Mouse (Mus musculus) cerebellum, adult 8-10 months (tissue): Measurements from ENCODE around the gene Agap1.

Experiments
- DNase-seq: peaks from one replicate; pipeline ENCODE4 v3.0.0; 2022

Gene Agap1

DNA sequence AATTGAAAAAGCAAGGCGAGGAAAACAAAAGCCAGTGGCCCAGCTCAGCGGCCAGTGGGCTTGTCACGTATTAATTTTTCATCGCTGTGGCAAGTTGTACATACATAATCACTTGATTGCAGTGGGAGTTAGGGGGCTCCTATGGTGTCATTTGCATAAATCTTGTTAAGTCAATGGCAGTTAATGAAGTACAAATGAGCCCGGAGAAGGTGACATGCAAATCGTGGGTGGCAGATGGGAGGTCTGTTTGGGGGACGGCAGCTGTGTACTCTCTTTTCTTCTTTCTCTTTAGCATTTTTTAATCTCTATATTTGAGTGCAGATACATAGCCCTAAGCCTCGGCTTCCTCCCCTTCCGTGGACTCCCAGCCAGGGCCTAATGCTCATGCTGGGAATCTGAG is 220.1 kb downstream of the Agap1 start:
- no peak for DNase-seq

DNA sequence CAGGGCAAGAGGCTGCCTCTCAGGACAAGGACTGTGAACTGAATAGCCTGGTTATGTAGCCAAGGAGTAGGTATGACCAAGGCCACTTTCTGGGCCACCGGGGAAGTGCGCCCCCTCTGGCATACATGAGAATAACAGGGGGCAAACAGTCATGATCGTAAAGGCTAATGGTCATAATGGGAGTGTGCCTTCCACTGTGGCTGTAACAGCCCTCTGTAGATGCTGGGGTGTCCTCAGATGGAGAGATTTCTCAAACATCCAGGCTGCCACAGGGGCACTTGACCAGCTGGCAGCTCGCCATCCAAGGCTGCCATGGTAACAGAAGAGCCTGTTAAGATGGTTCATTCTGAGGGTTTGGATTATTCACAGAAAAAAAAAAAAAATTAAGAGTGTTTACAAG is 221.8 kb downstream of the Agap1 start:
- DNase-seq, result peak; percentile 78

DNA sequence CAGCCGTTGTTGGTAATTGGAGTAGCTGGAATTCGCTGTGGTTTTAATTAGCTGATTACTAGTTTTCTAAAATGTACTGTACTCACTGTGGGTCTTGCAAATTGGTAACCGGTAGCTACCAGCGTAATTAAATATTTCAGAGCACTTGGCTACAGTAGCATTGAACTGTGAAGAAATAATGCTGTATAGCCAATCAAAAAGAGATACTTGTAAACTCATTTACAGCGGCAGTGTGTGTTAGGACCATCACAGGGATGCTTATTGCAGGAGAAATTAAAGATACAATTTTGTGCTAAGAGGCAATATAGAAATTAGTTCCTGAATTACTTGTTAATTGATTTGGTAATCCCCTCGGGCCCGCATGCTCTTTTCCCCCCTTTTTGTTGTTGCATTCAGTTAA is 226.1 kb downstream of the Agap1 start:
- DNase-seq, result no peak

DNA sequence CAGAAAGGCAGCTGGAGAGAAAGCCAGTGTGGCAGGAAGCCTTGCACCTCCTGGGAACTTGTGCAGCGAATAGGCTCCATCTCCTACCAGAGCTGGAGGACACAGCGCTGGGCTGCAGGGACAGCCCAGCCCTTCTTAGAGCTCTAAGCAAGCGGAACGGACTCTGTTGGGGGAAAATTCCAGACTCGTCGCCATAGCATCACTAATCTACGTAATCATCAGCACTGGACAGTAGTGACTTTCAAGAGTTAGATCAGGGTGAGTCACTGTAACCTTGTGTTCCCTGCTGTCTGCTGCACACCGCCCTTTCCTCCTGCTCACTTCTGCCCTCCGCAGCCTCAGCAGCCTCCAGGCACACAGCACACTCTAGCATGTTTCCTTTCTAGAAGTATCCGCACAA is 234.3 kb downstream of the Agap1 start:
- DNase-seq, result no peak

DNA sequence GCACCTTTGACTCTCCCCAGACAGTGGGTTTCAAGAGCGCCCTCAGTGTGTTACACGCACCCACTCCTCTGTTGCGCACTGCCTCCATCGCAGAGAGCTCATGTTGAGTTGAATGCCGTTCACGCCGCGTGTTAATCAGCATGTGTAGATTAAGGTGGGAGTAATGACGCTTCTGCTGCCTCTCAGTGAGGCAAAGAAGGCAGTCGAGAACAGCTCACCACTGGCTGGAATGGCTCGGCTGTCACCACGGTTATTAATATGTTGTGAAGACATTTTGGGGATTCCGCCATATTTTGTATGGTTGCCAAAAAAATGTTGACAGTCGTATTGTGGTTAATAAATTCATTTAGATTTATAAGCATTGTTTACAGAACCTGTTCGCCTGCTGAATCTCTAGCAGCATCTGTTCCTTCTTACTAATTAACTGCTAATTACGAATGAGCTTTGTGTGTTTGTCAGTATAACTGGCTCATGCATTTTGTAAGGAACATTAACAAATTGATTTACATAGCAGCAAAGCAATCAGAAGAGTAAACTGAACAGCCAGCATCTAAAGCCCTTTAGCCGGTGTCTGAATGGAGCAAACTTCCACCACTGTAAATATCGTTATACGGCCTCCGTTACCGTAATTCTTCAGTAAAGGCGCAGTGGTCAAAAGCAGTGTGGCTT is 235.1 kb downstream of the Agap1 start:
- no peak for DNase-seq

DNA sequence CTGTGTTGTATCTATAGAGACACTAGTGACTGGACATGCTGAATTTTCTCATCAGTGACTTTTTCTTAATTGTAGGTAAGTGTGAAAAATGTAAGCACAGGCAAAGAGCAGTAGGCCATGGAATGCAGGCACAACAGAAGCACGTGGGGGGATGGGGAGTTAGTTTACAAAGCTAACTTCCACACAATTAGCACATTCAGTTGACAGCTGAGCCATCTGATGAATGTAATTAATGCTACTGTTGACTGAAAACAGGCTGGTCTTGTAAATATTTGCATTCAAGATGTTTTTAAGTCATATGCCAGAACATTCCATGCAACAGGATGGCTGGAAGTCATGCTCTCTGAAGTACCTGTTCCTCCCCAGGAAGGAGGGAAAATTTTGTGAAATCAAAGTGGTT is 236.5 kb downstream of the Agap1 start:
- DNase-seq, result no peak

DNA sequence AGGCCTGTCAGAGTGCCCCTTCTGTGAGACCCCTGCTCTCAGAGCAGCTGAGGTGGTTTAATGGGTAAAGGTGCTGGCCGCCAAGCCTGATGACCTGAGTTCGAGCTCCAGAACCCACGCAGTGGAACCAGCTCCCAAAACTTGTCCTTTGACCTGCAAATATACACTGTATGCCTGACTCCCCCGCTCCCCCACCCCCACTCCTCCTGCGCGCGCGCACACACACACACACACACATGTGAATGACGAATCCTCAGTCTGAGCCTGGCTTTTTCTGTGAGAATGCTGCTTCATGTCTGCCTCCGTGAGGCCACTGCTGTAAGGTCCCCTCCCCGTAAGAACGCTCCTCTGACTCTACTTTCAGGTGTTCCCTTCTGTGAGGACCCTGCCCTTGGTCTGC is 237.8 kb downstream of the Agap1 start:
- no peak for DNase-seq

DNA sequence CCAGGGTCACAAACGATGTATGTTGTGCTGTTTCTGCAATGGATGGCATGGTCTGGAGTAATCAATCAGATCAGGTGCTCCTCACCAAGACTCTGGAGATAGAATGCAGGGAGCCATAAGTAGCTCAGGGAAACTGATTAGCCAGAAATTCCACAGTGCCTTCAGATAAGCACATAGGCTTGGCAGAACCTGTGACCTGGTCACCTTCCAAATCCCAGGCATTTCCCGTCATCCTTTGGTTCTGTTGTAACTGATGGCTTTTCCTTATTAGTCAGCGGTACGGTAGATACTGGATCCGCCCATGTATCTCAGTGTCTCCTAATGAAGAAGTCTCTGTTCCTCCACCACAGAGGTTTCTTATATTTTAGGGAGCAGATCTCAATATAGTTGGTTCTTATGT is 240.3 kb downstream of the Agap1 start:
- no peak for DNase-seq

DNA sequence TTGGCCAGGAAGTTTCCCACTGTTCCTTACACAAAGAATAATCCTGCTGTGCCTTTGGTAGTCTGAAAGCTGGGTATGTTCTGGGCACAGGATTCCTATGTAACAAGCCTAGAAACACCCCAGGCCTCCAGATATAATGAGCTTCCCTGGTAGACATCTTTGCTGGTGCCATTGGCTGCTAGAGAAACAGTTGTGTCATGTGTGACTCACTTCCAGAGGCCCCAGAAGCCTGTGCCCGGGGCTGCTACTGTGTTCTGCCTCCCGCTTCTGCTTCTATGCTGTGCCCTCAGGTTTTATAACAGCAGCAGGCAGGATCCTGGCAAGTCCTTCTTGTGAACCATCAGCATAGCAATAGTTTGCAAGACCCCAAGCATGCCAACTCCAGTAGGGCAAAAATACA is 242.6 kb downstream of the Agap1 start:
- DNase-seq, result no peak

DNA sequence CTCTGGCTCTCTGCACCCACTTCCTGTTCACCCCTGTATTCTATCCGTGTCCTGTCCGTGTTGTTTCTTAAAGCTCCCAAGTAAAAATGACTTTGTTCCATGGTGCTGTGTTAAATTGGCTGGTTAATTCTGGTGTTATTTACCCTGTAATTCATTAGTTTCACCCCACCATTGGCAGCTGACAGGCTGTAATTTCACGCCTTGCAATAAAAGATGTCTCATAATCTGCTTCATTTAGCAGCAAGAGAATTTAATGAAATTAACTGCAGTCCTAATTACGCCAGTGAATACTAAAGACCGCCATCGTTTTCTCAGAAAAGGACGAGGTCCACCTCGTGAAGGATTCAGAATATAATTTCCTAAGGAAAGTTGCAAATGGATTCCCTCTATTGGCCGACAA is 245.6 kb downstream of the Agap1 start:
- DNase-seq, result no peak

DNA sequence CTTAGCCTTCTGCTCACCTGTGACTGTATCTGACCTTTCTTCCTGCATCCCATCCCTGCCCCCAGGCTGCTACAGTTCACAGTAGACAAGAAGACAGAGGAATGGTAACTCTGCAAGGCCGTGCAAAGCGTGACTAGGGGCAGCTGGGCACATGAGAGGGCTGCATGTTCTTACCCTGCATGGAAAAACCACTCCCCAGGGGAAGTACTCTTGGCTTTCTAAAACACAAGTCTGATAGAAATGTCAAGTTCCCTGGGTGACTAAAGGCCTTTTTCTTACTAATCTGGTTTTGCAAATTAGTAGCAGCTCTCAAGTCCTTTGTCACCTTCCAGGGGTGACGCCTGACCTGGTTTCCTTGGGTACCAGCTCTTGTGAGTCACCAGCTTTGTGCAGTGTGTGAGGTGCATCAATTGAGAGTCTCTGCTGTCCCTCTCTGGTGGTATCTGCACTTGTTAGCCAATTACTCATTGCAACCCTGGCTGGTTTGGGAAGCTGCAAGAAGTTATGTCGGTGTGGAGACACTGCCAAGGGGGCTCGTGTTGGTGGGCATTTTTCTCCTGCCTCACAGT is 246.6 kb downstream of the Agap1 start:
- DNase-seq, result no peak

DNA sequence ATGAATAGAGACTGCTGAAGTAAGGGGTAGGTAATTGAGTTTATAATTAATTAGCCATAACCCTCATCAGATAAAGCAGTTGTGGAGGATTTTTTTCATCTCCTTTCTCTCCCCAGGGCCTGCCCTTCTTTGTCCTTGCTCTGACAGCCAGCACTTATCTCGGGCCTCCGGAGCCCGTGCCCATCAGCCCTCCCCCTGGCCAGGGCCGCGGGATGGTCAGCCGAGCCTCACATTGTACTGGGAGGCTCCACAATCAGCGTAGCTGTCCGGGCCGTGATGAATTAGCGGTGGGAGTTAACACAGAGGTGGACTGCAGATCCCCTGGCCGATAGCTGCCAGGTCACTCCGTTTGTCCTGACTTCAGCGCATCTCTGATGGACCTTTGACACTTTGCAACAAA is 248.7 kb downstream of the Agap1 start:
- DNase-seq, result no peak

DNA sequence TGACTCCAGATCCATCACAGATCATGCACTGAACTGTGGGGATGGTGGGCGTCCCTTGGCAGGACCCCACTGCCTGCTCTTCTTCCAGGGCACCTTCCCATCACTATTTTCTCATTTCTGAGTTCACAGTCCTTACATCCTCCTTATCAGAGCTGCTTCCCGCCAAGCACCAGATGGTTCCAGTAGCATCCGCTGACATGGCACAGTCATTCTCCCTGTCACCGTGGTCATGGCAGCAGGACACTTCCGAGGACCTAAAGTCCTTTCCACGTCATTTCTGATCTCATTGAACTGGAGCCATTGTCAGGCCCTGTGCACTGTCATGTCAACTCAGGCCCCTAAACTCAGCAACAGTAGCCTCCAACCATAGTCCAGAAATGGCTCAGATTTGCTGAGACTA is 251.1 kb downstream of the Agap1 start:
- DNase-seq, result peak; percentile 38

DNA sequence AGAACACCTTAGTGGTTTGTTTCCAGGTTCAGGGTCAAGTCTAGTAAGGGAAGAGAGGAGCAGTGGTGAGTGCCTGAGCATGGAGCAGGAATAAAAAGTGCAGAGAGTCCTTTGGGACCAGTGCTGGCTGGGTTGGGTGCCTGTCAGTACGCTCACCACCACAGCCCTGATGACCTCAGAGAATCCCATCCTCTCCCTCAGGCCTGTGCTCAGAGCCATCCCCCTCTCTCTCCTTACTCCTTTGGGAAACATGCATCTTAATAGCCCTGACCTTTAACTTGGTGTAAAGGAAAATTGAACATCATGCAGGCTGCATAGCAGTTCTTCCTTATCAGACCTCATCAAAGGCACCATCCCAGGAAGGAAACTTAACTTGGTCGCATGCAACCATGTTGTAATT is 252.3 kb downstream of the Agap1 start:
- DNase-seq, result no peak

DNA sequence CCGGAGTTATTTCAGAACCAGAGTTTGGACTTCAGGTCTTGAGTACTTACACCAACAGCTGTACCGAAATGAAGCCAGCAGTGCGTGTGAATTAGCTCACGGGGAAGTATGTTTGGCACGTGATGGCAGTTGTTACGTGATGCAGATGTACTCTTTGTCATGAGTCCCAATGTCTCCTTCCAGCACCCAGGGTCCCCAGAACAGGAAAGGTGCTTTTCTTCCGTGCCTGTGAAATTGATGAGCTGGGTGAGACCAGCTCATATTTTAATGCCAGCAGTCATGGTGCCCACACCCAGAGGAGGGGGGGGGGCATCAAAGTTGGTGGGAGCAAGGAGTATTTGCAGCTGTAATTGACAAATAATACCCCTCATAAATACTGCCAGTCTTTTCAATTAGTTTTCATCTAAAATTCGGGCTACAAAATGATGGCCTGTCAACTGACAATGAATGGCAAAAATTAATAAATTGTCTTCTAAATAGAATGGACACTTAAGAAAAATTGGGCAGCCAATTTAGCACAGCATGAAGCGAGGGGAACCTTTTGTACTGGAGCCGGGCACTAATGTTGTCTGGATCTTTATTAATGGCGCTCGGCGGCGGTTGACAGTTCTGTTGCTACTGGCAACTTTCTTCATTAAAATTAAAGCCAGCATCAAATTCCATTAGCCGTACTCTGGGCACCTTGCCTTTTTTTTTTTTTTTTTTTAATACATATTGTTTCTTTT is 253.3 kb downstream of the Agap1 start:
- DNase-seq, result no peak

DNA sequence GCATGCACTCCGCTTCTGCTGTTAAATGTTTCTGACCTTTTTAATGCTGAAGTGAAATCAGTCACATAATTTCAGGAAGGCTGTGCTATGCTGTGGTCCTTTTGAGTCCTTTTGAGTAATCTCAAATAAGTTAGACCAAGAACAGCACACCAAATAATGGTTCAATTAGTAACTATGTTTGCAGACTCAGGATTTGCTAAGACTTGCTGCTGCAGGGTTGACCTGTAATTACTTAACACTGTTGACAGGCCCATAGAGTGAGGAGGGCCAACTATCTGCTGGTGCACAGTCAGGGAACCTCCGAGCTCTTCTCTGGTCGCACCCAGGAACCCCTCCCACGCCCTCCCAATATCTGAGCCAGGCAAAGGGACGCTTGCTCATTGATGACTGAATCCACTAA is 255.2 kb downstream of the Agap1 start:
- no peak for DNase-seq

DNA sequence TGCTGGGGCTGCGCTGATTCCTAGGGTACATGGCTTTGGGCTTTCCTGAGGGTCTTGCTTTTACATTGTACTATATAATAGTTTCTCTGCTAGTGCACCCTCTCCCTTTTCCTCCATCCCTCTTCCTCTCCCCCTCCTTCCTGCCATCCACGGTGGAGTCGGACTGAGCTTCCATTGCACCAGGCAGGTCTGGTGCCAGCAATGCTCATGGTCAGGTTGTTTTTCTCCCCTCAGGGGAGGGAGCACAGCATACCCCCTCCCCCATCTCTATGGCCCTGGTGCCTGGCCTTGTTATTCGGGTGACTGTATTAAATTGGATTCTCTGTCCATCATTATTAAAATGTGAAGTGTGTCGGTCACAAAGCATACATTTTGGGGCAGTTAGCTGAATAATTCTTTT is 259.1 kb downstream of the Agap1 start:
- no peak for DNase-seq

DNA sequence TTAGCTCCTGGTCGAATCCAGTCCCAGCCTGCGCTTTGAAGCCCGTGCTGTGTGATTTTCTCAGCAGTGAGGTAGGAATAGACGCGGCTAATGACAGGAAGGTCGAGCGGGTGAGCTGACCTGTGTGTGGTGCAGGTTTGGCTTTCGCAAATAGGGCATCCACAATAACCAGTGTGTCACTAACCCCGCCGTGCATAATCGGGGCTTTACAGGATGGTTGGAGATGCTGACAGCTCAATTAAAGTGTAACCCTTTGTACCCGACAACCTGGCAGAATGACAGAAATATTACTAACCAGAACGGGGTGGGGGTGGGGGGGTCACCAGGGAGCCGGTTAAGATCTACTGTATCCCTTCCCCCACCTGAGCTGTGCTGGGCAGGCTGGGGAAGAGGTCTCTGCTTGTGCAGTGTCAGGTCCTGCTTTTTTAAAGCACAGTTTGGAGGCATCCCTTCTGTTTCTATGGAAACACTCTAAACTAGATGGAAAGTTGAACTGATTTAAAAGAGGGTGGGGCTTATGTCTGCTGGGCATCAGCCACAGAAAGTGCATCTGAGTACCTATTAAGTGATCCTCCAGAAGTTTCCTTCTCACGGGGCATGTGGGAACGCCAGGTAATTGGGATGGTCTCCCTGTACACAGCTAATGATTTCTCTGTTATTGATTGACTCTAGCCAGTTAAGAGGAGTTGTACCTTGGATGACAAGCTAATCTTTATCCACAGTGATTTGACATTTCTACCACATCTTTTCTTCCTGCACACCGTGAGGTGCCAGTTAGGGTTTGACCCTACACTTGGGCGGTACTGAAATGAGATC is 259.8 kb downstream of the Agap1 start:
- DNase-seq, result no peak

DNA sequence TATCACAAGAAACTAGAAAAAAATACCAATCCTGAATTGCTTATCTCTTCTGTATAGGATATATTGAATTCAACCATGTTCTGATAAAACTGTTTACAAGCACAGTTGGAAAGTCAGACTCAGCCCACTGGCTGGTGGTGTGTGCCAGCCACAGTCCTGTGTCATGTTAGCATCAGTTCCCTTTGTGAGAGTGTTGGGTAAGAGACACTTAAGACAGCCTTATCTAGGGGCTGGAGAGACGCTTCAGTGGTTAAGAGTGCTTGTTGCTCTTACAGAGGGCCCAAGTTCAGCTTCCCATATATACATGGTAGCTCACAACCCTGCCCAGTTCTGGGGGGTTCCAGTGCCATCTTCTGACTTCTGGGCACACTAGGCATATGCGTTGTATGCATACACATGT is 261.6 kb downstream of the Agap1 start:
- DNase-seq, result no peak

DNA sequence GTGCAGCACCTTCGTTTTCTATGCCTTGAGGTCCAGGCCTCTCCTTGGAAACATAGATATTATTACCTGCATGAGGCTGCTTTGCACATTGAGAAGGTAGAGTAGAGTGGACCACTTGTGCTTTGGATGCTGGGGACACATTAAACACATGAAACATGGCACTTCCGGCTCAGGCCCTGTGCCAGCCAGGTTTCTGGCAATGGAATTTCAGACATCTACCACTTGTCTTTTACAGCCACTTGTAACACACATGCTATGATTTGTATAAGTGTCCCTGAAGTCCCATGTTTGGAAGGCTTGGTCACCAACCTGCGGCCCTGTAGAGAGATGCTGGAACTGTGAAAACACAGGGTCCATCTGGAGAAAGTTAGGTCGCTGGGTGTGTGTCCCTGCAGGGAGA is 262.5 kb downstream of the Agap1 start:
- DNase-seq, result no peak

DNA sequence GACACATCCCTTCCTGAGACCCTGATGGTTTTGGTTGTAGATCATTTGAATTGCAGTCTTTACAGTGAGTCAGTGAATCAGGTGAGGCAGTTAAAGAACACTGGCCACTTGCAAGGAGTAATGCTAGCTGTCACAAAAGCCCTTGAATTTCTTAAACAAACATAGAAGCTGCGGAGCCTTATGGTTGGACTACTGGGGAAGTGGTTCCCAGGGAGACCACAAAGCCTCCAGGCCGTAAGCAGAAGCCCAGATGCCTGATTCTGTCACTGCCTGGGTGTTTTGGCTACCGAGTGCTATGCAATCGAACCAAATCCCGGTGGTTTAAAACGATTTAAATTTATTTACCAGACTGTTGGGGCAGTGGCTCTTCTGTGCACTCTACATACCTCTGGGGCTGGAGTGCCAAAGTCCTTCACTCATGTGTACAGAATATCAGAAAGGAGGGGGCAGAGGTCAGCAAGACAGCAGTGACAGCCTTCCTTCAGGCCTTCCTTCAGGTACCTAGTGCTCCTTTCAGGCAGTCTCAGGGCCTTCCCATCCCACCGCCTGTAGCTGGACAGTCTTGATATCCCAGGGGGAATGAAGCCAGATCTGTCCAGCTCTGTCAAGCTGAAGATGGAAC is 264.3 kb downstream of the Agap1 start:
- no peak for DNase-seq

DNA sequence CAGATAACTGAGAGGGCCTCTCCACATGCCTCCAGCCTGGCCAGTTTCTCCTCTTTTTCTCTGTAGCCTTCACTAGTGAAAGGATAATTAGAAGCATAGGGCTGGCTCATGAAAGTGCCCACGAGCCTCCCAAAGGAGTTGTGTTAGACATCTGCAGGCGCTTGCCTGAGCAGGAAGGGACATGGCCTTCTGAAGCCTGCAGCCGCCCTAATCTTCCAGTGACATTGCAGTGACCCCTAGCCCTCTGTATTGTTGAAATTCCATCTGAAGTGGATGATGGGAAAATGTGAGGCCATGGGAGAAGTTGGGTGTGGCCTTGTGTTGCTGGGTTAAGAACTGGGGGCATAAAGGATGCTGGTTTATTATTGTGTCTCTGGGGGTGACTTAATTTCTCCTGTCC is 269.5 kb downstream of the Agap1 start:
- DNase-seq, result no peak

DNA sequence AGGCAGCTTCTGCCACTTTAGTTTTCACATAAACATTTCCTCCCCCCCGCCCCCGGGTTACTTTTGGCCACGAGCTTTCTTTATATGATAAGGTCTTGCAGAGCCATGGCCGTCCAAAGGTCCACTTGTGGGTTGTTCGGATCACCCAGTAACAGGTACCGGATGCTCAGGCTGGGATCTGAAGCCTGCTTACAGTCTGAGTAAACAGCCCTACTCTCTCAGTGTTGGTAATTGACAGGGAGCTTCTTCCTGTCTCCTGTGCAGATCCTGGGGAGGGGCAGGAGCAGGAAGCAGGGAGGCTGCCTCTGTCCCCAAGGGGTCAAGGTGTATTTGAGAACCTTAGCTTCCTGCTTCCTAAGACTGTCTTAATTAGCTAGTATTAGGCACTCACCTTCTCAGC is 269.9 kb downstream of the Agap1 start:
- DNase-seq, result no peak
